Mouse (Mus musculus): Measurements from ENCODE around the gene Padi3. TPM values are rescaled to one million over a fixed set of nuclear protein-coding genes. Genes with fewer than 3 reads are reported as not detected.
A peak's percentile ranks its signal among the peaks of the same experiment; 100 is the strongest.

Padi3 gene
- polyA plus RNA-seq, 1 experiment = 2.8 TPM

GRCm38 (mm10) chr4:140809118-140809517 lies 1.3 kb downstream of the Padi3 start:
- Histone ChIP-seq H3K27me3 (ENCODE audit: control insufficient read depth, insufficient read depth, insufficient read length) (no peaks in the 10 kb centered on the region), H3ac (ENCODE audit: control insufficient read depth, insufficient read length) (no peak overlapping the region), H3K36me3 (ENCODE audit: control insufficient read depth, insufficient read depth) (no peaks in the 10 kb centered on the region), H3K4me2 (ENCODE audit: low read depth) (peak overlapping the region; percentile 73), H3K79me2 (ENCODE audit: control insufficient read depth, insufficient read depth) (no peaks in the 10 kb centered on the region), H3K4me3 (no peak overlapping the region)
- TF ChIP-seq REST (IDR thresholded peaks at IDR 0.05; ENCODE audit: insufficient read depth, insufficient read length) (no peak), POLR2A (IDR thresholded peaks at IDR 0.05; ENCODE audit: insufficient read length, low read depth) (peak; percentile 21), MYOG (IDR thresholded peaks at IDR 0.05; ENCODE audit: control insufficient read depth in 1 of 3, insufficient read depth in 1 of 3, insufficient read length in 2 of 3, low read depth in 2 of 3) (peak in 2 of 3 experiments; percentile 63 to 78), MYOD1 (IDR thresholded peaks at IDR 0.05; ENCODE audit: control insufficient read depth in 1 of 3, insufficient read length in 2 of 3, low read depth in 2 of 3) (peak in 2 of 3 experiments; percentile 74 to 91)

GRCm38 (mm10) chr4:140804601-140805000 lies 5.8 kb downstream of the Padi3 start:
- Histone ChIP-seq H3ac (ENCODE audit: control insufficient read depth, insufficient read length) (no peak overlapping the region), H3K79me2 (ENCODE audit: control insufficient read depth, insufficient read depth) (no peaks in the 10 kb centered on the region), H3K27me3 (ENCODE audit: control insufficient read depth, insufficient read depth, insufficient read length) (peaks cover 15% of the 10 kb centered on the region), H3K4me3 (no peak overlapping the region), H3K4me2 (ENCODE audit: low read depth) (no peak overlapping the region), H3K36me3 (ENCODE audit: control insufficient read depth, insufficient read depth) (no peaks in the 10 kb centered on the region)
- TF ChIP-seq MYOD1 (IDR thresholded peaks at IDR 0.05; ENCODE audit: control insufficient read depth in 1 of 3, insufficient read length in 2 of 3, low read depth in 2 of 3) (no peak), E2F4 (IDR thresholded peaks at IDR 0.05; ENCODE audit: insufficient read depth) (no peak), REST (IDR thresholded peaks at IDR 0.05; ENCODE audit: insufficient read depth, insufficient read length) (no peak), SRF (IDR thresholded peaks at IDR 0.05; ENCODE audit: control insufficient read depth, insufficient read length, low read depth) (no peak), MAX (IDR thresholded peaks at IDR 0.05; ENCODE audit: low read depth) (no peak), CEBPB (IDR thresholded peaks at IDR 0.05; ENCODE audit: insufficient read depth, poor library complexity, severe bottlenecking) (no peak)

GRCm38 (mm10) chr4:140801364-140801763 lies 9.1 kb downstream of the Padi3 start:
- Histone ChIP-seq H3K79me2 (ENCODE audit: control insufficient read depth, insufficient read depth) (no peaks in the 10 kb centered on the region), H3K36me3 (ENCODE audit: control insufficient read depth, insufficient read depth) (no peaks in the 10 kb centered on the region), H3K4me3 (no peak overlapping the region), H3ac (ENCODE audit: control insufficient read depth, insufficient read length) (no peak overlapping the region), H3K4me2 (ENCODE audit: low read depth) (no peak overlapping the region), H3K27me3 (ENCODE audit: control insufficient read depth, insufficient read depth, insufficient read length) (peaks cover 32% of the 10 kb centered on the region)
- TF ChIP-seq MYOG (IDR thresholded peaks at IDR 0.05; ENCODE audit: control insufficient read depth in 1 of 3, insufficient read depth in 1 of 3, insufficient read length in 2 of 3, low read depth in 2 of 3) (no peak), E2F4 (IDR thresholded peaks at IDR 0.05; ENCODE audit: insufficient read depth) (no peak), REST (IDR thresholded peaks at IDR 0.05; ENCODE audit: insufficient read depth, insufficient read length) (no peak), USF1 (IDR thresholded peaks at IDR 0.05; ENCODE audit: low read depth) (no peak), SRF (IDR thresholded peaks at IDR 0.05; ENCODE audit: control insufficient read depth, insufficient read length, low read depth) (no peak), MYOD1 (IDR thresholded peaks at IDR 0.05; ENCODE audit: control insufficient read depth in 1 of 3, insufficient read length in 2 of 3, low read depth in 2 of 3) (no peak), POLR2A (IDR thresholded peaks at IDR 0.05; ENCODE audit: insufficient read length, low read depth) (no peak), CEBPB (IDR thresholded peaks at IDR 0.05; ENCODE audit: insufficient read depth, poor library complexity, severe bottlenecking) (no peak), TCF12 (IDR thresholded peaks at IDR 0.05; ENCODE audit: insufficient read depth, poor library complexity, severe bottlenecking) (no peak), TCF3 (IDR thresholded peaks at IDR 0.05; ENCODE audit: insufficient read length, low read depth) (no peak), MAX (IDR thresholded peaks at IDR 0.05; ENCODE audit: low read depth) (no peak), POLR2AphosphoS2 (IDR thresholded peaks at IDR 0.05; ENCODE audit: insufficient read length, low read depth) (no peak)

GRCm38 (mm10) chr4:140796786-140797185 lies 13.7 kb downstream of the Padi3 start:
- no peak overlapping the region for H3ac ChIP-seq (ENCODE audit: control insufficient read depth, insufficient read length)
- H3K79me2 ChIP-seq (ENCODE audit: control insufficient read depth, insufficient read depth) = no peaks in the 10 kb centered on the region
- H3K36me3 ChIP-seq (ENCODE audit: control insufficient read depth, insufficient read depth) = no peaks in the 10 kb centered on the region
- TF ChIP-seq POLR2AphosphoS2 (IDR thresholded peaks at IDR 0.05; ENCODE audit: insufficient read length, low read depth) (no peak), TCF12 (IDR thresholded peaks at IDR 0.05; ENCODE audit: insufficient read depth, poor library complexity, severe bottlenecking) (no peak), SRF (IDR thresholded peaks at IDR 0.05; ENCODE audit: control insufficient read depth, insufficient read length, low read depth) (no peak), TCF3 (IDR thresholded peaks at IDR 0.05; ENCODE audit: insufficient read length, low read depth) (no peak), POLR2A (IDR thresholded peaks at IDR 0.05; ENCODE audit: insufficient read length, low read depth) (no peak), REST (IDR thresholded peaks at IDR 0.05; ENCODE audit: insufficient read depth, insufficient read length) (no peak), MYOG (IDR thresholded peaks at IDR 0.05; ENCODE audit: control insufficient read depth in 1 of 3, insufficient read depth in 1 of 3, insufficient read length in 2 of 3, low read depth in 2 of 3) (no peak), CEBPB (IDR thresholded peaks at IDR 0.05; ENCODE audit: insufficient read depth, poor library complexity, severe bottlenecking) (no peak), E2F4 (IDR thresholded peaks at IDR 0.05; ENCODE audit: insufficient read depth) (no peak), MYOD1 (IDR thresholded peaks at IDR 0.05; ENCODE audit: control insufficient read depth in 1 of 3, insufficient read length in 2 of 3, low read depth in 2 of 3) (no peak), MAX (IDR thresholded peaks at IDR 0.05; ENCODE audit: low read depth) (no peak), USF1 (IDR thresholded peaks at IDR 0.05; ENCODE audit: low read depth) (no peak)
- H3K4me3 ChIP-seq = no peak overlapping the region
- H3K4me2 ChIP-seq (ENCODE audit: low read depth) = no peak overlapping the region
- H3K27me3 ChIP-seq (ENCODE audit: control insufficient read depth, insufficient read depth, insufficient read length) = peaks cover 38% of the 10 kb centered on the region

- no peaks in the 10 kb centered on the region for H3K79me2 ChIP-seq (ENCODE audit: control insufficient read depth, insufficient read depth)
- TF ChIP-seq TCF12 (IDR thresholded peaks at IDR 0.05; ENCODE audit: insufficient read depth, poor library complexity, severe bottlenecking) (no peak), MYOG (IDR thresholded peaks at IDR 0.05; ENCODE audit: control insufficient read depth in 1 of 3, insufficient read depth in 1 of 3, insufficient read length in 2 of 3, low read depth in 2 of 3) (no peak), E2F4 (IDR thresholded peaks at IDR 0.05; ENCODE audit: insufficient read depth) (no peak), TCF3 (IDR thresholded peaks at IDR 0.05; ENCODE audit: insufficient read length, low read depth) (no peak), MAX (IDR thresholded peaks at IDR 0.05; ENCODE audit: low read depth) (no peak), CEBPB (IDR thresholded peaks at IDR 0.05; ENCODE audit: insufficient read depth, poor library complexity, severe bottlenecking) (no peak), MYOD1 (IDR thresholded peaks at IDR 0.05; ENCODE audit: control insufficient read depth in 1 of 3, insufficient read length in 2 of 3, low read depth in 2 of 3) (no peak), POLR2AphosphoS2 (IDR thresholded peaks at IDR 0.05; ENCODE audit: insufficient read length, low read depth) (no peak), USF1 (IDR thresholded peaks at IDR 0.05; ENCODE audit: low read depth) (no peak), POLR2A (IDR thresholded peaks at IDR 0.05; ENCODE audit: insufficient read length, low read depth) (no peak), SRF (IDR thresholded peaks at IDR 0.05; ENCODE audit: control insufficient read depth, insufficient read length, low read depth) (no peak), REST (IDR thresholded peaks at IDR 0.05; ENCODE audit: insufficient read depth, insufficient read length) (no peak)
- H3K36me3 ChIP-seq (ENCODE audit: control insufficient read depth, insufficient read depth) = no peaks in the 10 kb centered on the region
- H3K27me3 ChIP-seq (ENCODE audit: control insufficient read depth, insufficient read depth, insufficient read length) = peaks cover 23% of the 10 kb centered on the region
- no peak overlapping the region for H3K4me3 ChIP-seq
- H3ac ChIP-seq (ENCODE audit: control insufficient read depth, insufficient read length) = no peak overlapping the region
- H3K4me2 ChIP-seq (ENCODE audit: low read depth) = no peak overlapping the region
Observed at GRCm38 (mm10) chr4:140794678-140795077, 15.8 kb downstream of the Padi3 start.
